Mouse (Mus musculus) brain, embryonic 14.5 days (tissue): ENCODE data around the gene Hoxc12.

Source experiments
- CTCF ChIP-seq: fragments of 200-500 bp; IDR thresholded peaks from 2 replicates; pipeline ENCODE4 v1.5.1; 2012; ENCODE audit warnings: inconsistent platforms, mild to moderate bottlenecking, moderate library complexity, borderline replicate concordance; ENCODE audit not compliant: insufficient read depth, insufficient read length; ENCODE audit errors: extremely low read depth
- POLR2A ChIP-seq: fragments of 200-500 bp; IDR thresholded peaks from 2 replicates; pipeline ENCODE4 v1.6.1; 2012; ENCODE audit warnings: mild to moderate bottlenecking, inconsistent platforms, borderline replicate concordance; ENCODE audit not compliant: poor library complexity, insufficient read depth, insufficient read length, severe bottlenecking; ENCODE audit errors: extremely low read depth

DNA sequence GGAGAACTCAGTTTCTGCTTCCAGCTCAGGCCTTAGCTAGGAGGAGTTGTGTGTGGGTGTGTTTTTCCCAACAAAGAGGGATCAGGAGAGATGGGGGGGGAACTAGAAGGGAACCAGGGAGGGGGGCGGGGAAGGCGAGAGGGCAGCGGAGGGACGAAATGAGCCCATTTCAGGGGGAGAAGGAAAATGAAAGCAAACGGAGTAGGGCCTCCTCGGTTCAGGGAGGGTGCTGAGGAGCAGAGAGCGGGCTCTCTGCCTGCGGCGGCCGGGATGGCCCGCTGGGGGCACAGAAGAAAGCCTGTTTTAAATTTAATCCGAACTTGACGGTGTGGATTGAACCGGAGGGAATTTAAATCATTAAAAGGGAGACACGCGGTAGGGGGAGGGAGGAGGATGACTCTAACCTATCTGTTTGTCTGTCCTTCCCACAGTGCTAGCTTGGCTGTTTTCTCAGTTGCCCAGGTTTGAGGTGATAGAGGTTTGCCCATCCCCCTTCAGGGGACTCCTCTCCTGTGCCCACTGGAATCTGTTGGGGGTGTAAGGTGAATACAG, 40.9 kb downstream of the Hoxc12 start:
- TF ChIP-seq POLR2A (no peak), CTCF (no peak)
